Mouse (Mus musculus): Measurements from ENCODE around the gene Ntrk3. TPM values are rescaled to one million over a fixed set of nuclear protein-coding genes. Genes with fewer than 3 reads are reported as not detected.

The Ntrk3 gene
- polyA plus RNA-seq, 1 experiment from 2014 or later, result 0.12 TPM

DNA sequence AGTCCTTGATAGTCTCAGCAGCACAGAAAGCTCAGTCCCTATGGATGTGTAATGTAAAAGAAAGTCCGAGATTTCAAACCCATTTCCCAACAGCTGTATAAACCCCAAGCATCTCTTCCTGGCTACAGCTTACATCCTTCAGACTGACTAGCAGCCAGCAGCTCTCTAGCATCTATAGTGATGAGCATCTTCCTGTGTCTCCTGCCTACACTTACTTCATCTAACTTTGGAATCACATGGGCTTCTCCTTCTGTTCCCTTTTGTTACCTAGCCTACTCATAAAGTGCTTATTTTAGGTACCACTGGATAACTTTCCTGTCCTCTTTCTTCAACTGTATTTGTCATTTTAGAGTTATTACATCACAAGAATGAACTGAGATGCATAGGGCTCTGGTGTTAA is 432.0 kb downstream of the Ntrk3 start:
- no peak overlapping the region for H3K4me2 ChIP-seq
- no peak overlapping the region for H3K9ac ChIP-seq
- no peaks in the 10 kb centered on the region for H3K27me3 ChIP-seq
- 72% methylated on average over 1 of the region's 1 CpGs for WGBS (ENCODE audit: insufficient replicate concordance)
- H3K36me3 ChIP-seq (replicated peaks), result no peaks in the 10 kb centered on the region
- no peaks in the 10 kb centered on the region for H3K9me3 ChIP-seq (replicated peaks)
- H3K4me1 ChIP-seq (replicated peaks), result no peaks in the 10 kb centered on the region
- H3K27ac ChIP-seq (replicated peaks), result no peak overlapping the region
- no peak for ATAC-seq (ENCODE audit: insufficient read depth)
- no peak overlapping the region for H3K4me3 ChIP-seq (replicated peaks)

- no peak overlapping the region for H3K4me2 ChIP-seq
- H3K4me3 ChIP-seq (replicated peaks), result no peak overlapping the region
- no peaks in the 10 kb centered on the region for H3K27me3 ChIP-seq
- ATAC-seq (ENCODE audit: insufficient read depth), result no peak
- WGBS (ENCODE audit: insufficient replicate concordance), result 77% methylated on average over 1 of the region's 1 CpGs
- no peaks in the 10 kb centered on the region for H3K36me3 ChIP-seq (replicated peaks)
- H3K4me1 ChIP-seq (replicated peaks), result no peaks in the 10 kb centered on the region
- H3K9ac ChIP-seq, result no peak overlapping the region
- H3K9me3 ChIP-seq (replicated peaks), result no peaks in the 10 kb centered on the region
- H3K27ac ChIP-seq (replicated peaks), result no peak overlapping the region
Measured at GRCm38 (mm10) chr7:78305029-78305428, 432.8 kb downstream of the Ntrk3 start.

GRCm38 (mm10) chr7:78297290-78297689 is 440.5 kb downstream of the Ntrk3 start:
- H3K4me1 ChIP-seq (replicated peaks), result no peaks in the 10 kb centered on the region
- ATAC-seq (ENCODE audit: insufficient read depth), result no peak
- no peak overlapping the region for H3K27ac ChIP-seq (replicated peaks)
- WGBS (ENCODE audit: insufficient replicate concordance), result 52% methylated on average over 5 of the region's 5 CpGs
- H3K36me3 ChIP-seq (replicated peaks), result no peaks in the 10 kb centered on the region
- H3K4me3 ChIP-seq (replicated peaks), result no peak overlapping the region
- no peaks in the 10 kb centered on the region for H3K27me3 ChIP-seq
- no peaks in the 10 kb centered on the region for H3K9me3 ChIP-seq (replicated peaks)
- H3K4me2 ChIP-seq, result no peak overlapping the region
- H3K9ac ChIP-seq, result no peak overlapping the region

GRCm38 (mm10) chr7:78294322-78294721 is 443.5 kb downstream of the Ntrk3 start:
- Histone ChIP-seq H3K4me3 (replicated peaks) (no peak overlapping the region), H3K9ac (no peak overlapping the region), H3K27me3 (no peaks in the 10 kb centered on the region), H3K36me3 (replicated peaks) (no peaks in the 10 kb centered on the region), H3K4me2 (no peak overlapping the region), H3K27ac (replicated peaks) (no peak overlapping the region), H3K9me3 (replicated peaks) (no peaks in the 10 kb centered on the region), H3K4me1 (replicated peaks) (no peaks in the 10 kb centered on the region)
- WGBS (ENCODE audit: insufficient replicate concordance), result 57% methylated on average over 3 of the region's 3 CpGs
- no peak for ATAC-seq (ENCODE audit: insufficient read depth)

DNA sequence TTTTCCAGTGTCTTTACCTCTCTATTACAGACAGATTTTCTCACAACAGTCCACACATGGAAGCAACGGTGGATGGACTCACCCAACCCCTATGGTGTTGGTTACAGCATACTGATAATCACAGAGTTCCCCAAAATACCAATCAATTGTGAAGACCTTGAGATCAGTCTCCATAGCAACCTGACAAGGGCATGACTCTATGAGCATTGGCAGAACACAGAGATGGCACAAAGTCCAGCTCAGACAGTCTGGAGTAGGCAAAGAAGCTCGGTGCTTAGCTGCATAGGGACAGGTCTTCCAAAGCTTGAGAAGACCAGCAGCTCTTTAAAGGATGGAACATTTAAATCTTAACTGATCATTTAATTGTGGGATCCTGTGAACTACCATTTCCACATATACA is 447.6 kb downstream of the Ntrk3 start:
- Histone ChIP-seq H3K4me3 (replicated peaks) (no peak overlapping the region), H3K9me3 (replicated peaks) (no peaks in the 10 kb centered on the region), H3K4me1 (replicated peaks) (no peaks in the 10 kb centered on the region), H3K27me3 (no peaks in the 10 kb centered on the region), H3K27ac (replicated peaks) (no peak overlapping the region), H3K9ac (no peak overlapping the region), H3K4me2 (no peak overlapping the region), H3K36me3 (replicated peaks) (no peaks in the 10 kb centered on the region)
- no peak for ATAC-seq (ENCODE audit: insufficient read depth)
- WGBS (ENCODE audit: insufficient replicate concordance), result 41% methylated on average over 2 of the region's 2 CpGs

DNA sequence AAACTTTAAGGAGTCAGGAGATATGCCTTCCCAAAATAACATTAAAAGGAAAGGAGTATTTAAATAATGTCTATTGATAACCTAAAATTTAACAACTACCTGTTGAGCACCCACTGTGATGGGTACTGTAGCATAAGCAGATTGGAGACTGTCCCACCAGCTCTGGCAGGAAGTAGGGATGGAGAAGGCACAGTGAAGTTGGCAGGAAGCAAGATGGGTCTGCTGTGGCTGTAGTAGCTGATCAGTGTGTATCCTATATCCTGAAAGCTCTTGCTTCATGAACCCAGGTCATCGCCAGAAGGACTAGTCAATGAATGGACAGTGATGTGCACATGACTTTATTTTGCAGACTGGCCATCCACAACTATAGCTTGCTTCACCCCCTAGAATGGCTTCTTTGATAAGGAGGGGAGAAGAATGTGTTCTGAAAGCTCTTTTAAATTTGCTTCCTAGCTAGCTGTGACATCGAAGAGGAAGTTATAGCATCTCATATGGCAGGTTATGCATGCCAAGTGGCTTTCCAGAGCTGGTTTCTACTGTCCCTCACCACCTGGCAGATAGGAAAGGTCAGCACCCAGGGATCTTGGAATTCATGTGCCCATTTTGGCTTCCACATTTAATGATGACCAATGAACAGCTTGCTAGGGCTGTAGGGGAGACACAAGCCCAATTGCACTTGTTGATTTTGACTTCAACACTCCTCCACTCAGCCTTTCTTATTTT is 451.1 kb downstream of the Ntrk3 start:
- Histone ChIP-seq H3K4me3 (replicated peaks) (no peak overlapping the region), H3K36me3 (replicated peaks) (no peaks in the 10 kb centered on the region), H3K4me1 (replicated peaks) (no peaks in the 10 kb centered on the region), H3K9me3 (replicated peaks) (no peaks in the 10 kb centered on the region), H3K9ac (no peak overlapping the region), H3K27ac (replicated peaks) (no peak overlapping the region), H3K4me2 (no peak overlapping the region), H3K27me3 (no peaks in the 10 kb centered on the region)
- ATAC-seq (ENCODE audit: insufficient read depth), result no peak
- 66% methylated on average over 2 of the region's 2 CpGs for WGBS (ENCODE audit: insufficient replicate concordance)

DNA sequence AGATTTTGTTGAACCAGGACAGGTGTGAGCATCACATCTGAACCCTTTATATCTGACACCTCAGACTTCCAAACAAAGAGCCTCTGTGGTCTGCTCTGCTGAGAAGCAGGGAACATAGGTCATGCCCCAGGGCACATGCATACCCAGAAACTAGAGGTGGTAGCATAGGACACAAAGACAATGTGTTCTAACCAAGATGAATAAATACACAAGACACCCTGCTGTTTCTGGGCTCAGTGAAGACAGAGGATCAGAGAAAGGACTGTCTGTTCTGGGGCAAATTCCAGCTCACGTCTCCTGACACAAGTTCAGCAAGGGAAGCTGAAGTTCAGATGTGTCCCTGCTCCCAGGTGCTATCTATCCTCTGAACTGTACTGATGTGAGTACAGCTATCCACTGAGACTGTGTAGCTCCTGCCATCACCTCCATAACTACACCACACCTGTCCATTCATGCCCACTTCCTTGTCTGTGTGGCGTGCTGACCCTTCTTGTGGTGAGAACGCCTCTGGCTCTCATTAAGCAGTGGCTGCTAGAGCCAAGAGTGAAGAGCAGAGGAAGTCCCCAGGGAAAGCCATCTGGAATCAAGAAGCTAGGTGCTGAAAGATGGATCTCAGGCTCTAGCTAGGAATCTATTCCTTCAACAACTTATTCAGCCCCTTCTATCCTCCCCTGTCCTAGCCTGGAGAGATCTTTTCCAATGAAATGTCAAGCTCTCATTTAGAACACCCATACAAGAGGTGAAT is 468.1 kb downstream of the Ntrk3 start:
- Histone ChIP-seq H3K36me3 (replicated peaks) (no peaks in the 10 kb centered on the region), H3K4me1 (replicated peaks) (no peaks in the 10 kb centered on the region), H3K27me3 (no peaks in the 10 kb centered on the region), H3K27ac (replicated peaks) (no peak overlapping the region), H3K9ac (no peak overlapping the region), H3K9me3 (replicated peaks) (no peaks in the 10 kb centered on the region), H3K4me2 (no peak overlapping the region), H3K4me3 (replicated peaks) (no peak overlapping the region)
- 53% methylated on average over 3 of the region's 3 CpGs for WGBS (ENCODE audit: insufficient replicate concordance)
- no peak for ATAC-seq (ENCODE audit: insufficient read depth)

GRCm38 (mm10) chr7:78267461-78268007 is 470.3 kb downstream of the Ntrk3 start:
- WGBS (ENCODE audit: insufficient replicate concordance), result 20% methylated on average over 1 of the region's 1 CpGs
- Histone ChIP-seq H3K4me3 (replicated peaks) (no peak overlapping the region), H3K27me3 (no peaks in the 10 kb centered on the region), H3K4me2 (no peak overlapping the region), H3K27ac (replicated peaks) (no peak overlapping the region), H3K4me1 (replicated peaks) (no peaks in the 10 kb centered on the region), H3K36me3 (replicated peaks) (no peaks in the 10 kb centered on the region), H3K9ac (no peak overlapping the region), H3K9me3 (replicated peaks) (no peaks in the 10 kb centered on the region)
- ATAC-seq (ENCODE audit: insufficient read depth), result no peak

GRCm38 (mm10) chr7:78264432-78265002 is 473.3 kb downstream of the Ntrk3 start:
- Histone ChIP-seq H3K4me1 (replicated peaks) (no peaks in the 10 kb centered on the region), H3K27ac (replicated peaks) (no peak overlapping the region), H3K9me3 (replicated peaks) (no peaks in the 10 kb centered on the region), H3K4me3 (replicated peaks) (no peak overlapping the region), H3K27me3 (no peaks in the 10 kb centered on the region), H3K36me3 (replicated peaks) (no peaks in the 10 kb centered on the region), H3K4me2 (no peak overlapping the region), H3K9ac (no peak overlapping the region)
- no peak for ATAC-seq (ENCODE audit: insufficient read depth)
- WGBS (ENCODE audit: insufficient replicate concordance), result 36% methylated on average over 5 of the region's 5 CpGs

GRCm38 (mm10) chr7:78261420-78262125 is 476.2 kb downstream of the Ntrk3 start:
- Histone ChIP-seq H3K27me3 (no peaks in the 10 kb centered on the region), H3K4me2 (no peak overlapping the region), H3K4me1 (replicated peaks) (no peaks in the 10 kb centered on the region), H3K9ac (no peak overlapping the region), H3K9me3 (replicated peaks) (no peaks in the 10 kb centered on the region), H3K4me3 (replicated peaks) (no peak overlapping the region), H3K27ac (replicated peaks) (no peak overlapping the region), H3K36me3 (replicated peaks) (no peaks in the 10 kb centered on the region)
- 57% methylated on average over 8 of the region's 8 CpGs for WGBS (ENCODE audit: insufficient replicate concordance)
- no peak for ATAC-seq (ENCODE audit: insufficient read depth)

DNA sequence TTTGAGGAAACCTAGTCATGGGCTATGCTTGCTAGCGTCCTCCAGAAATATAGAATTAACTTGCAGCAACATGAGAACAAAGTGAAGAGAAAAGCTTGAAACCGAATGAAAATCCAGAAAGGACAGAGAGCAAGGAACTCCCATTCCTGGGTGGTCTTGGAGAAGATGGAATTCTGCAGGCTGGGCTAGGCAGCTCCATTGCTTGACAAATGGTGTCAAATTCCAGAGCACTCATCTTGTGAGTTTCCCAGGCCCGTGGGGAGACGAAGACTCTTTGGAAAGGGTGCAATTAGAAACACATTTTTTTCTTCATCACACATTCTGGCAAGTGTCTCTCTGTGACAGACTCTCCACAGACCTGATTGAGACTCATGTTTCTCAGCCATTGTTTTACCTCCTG is 479.7 kb downstream of the Ntrk3 start:
- no peak overlapping the region for H3K4me3 ChIP-seq (replicated peaks)
- ATAC-seq (ENCODE audit: insufficient read depth), result no peak
- H3K27ac ChIP-seq (replicated peaks), result no peak overlapping the region
- no peaks in the 10 kb centered on the region for H3K4me1 ChIP-seq (replicated peaks)
- no peak overlapping the region for H3K4me2 ChIP-seq
- H3K9me3 ChIP-seq (replicated peaks), result no peaks in the 10 kb centered on the region
- H3K27me3 ChIP-seq, result no peaks in the 10 kb centered on the region
- no peaks in the 10 kb centered on the region for H3K36me3 ChIP-seq (replicated peaks)
- WGBS (ENCODE audit: insufficient replicate concordance), result 23% methylated on average over 4 of the region's 4 CpGs
- H3K9ac ChIP-seq, result no peak overlapping the region

Data from liver, embryonic 15.5 days (tissue).